Mouse (Mus musculus) regulatory T cell (primary cell): ENCODE results near the gene P2rx4.

Experiments used
- in situ Hi-C: fragments of 300-600 bp; cut with MboI, MseI; formaldehyde crosslinking; loops from one replicate; pipeline ENCODE4 v1.15.1; 2025; ENCODE audit warnings: high pct_unique_total_duplicates

Gene P2rx4

GRCm38 (mm10) chr5:122756680-122757079, 49.3 kb downstream of the P2rx4 start:
- in situ Hi-C loops, result no loop called here

- in situ Hi-C loops, result no loop called here
Observed at GRCm38 (mm10) chr5:122763271-122764031, 56.1 kb downstream of the P2rx4 start.

GRCm38 (mm10) chr5:122764032-122764464, 56.7 kb downstream of the P2rx4 start:
- in situ Hi-C loops, result no loop called here

GRCm38 (mm10) chr5:122767283-122767682, 59.9 kb downstream of the P2rx4 start:
- in situ Hi-C loops, result no loop called here

- in situ Hi-C loops, result no loop called here
Observed at GRCm38 (mm10) chr5:122769101-122769568, 61.8 kb downstream of the P2rx4 start.

GRCm38 (mm10) chr5:122770304-122770703, 63.0 kb downstream of the P2rx4 start:
- in situ Hi-C loops, result no loop called here

- in situ Hi-C loops, result no loop called here
Observed at GRCm38 (mm10) chr5:122770806-122771261, 63.5 kb downstream of the P2rx4 start.

GRCm38 (mm10) chr5:122771428-122771827, 64.1 kb downstream of the P2rx4 start:
- in situ Hi-C loops, result no loop called here

GRCm38 (mm10) chr5:122773756-122774155, 66.4 kb downstream of the P2rx4 start:
- in situ Hi-C loops, result no loop called here

GRCm38 (mm10) chr5:122774743-122775611, 67.6 kb downstream of the P2rx4 start:
- in situ Hi-C loops, result no loop called here

GRCm38 (mm10) chr5:122775646-122776286, 68.4 kb downstream of the P2rx4 start:
- in situ Hi-C loops, result no loop called here

- in situ Hi-C loops, result no loop called here
Observed at GRCm38 (mm10) chr5:122777322-122777721, 70.0 kb downstream of the P2rx4 start.

- in situ Hi-C loops, result no loop called here
Observed at GRCm38 (mm10) chr5:122778231-122779226, 71.2 kb downstream of the P2rx4 start.
